Mouse (Mus musculus) lung, postnatal 0 days (tissue): ENCODE measurements at regions not wholly inside any gene's neighbourhood (a gene's known extent, or its start where the extent isn't known, plus 50 kb on each side); places are given as distances from the start of the nearest gene placed in this dataset.

Source experiments
- CTCF ChIP-seq: IDR thresholded peaks from 2 replicates; pipeline ENCODE4 v1.5.1; 2016; ENCODE audit warnings: antibody characterized with exemption, mild to moderate bottlenecking
- EP300 ChIP-seq: IDR thresholded peaks from 2 replicates; pipeline ENCODE4 v1.6.1; 2016; ENCODE audit warnings: antibody characterized with exemption, mild to moderate bottlenecking, control low read depth

DNA sequence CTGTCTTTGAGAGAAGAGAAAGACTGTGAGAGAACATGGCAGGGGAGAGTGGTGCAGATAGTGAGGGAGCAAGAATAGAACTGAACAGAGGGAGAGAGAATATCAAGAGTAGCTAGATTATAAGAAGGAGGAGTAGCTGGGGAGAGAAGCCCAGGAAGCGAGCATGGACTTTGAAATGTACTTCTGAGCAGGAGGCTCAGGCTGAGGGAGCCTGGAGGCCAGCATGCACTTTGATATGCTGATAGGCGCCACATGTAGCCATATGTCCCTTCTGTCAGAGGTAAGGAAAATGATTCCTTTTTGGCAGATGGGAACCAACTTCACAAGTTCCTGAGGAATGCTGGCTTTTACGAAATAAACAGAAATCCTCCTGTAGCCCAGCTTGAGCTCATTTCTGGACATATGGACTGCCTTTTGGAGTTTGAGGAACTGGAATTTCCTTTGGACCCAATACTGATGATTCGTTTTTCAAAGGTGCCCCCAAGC lies 126.9 kb upstream of the Syt13 start:
- no peak for TF ChIP-seq CTCF
- no peak for TF ChIP-seq EP300
